Mouse (Mus musculus) hindbrain, embryonic 11.5 days (tissue): ENCODE results near the gene Gm20388. TPM values are rescaled to one million over a fixed set of nuclear protein-coding genes. Genes with fewer than 3 reads are reported as not detected.
A peak's percentile ranks its signal among the peaks of the same experiment; 100 is the strongest.

Experiments used
- ATAC-seq: fragments of 200-750 bp; cut with Nextera tagmentation; 2 replicates; pipeline ENCODE4 v1.8.0; 2017; ENCODE audit warnings: mild to moderate bottlenecking, moderate TSS enrichment, moderate library complexity; ENCODE audit not compliant: low FRiP score
- DNase-seq: peaks from one replicate; pipeline ENCODE4 v3.0.0-alpha.2; 2015; ENCODE audit warnings: low spot score
- H3K27ac ChIP-seq: fragments of 300-500 bp; sonication (generic); 2 replicates; pipeline ENCODE4 v1.5.1; 2014; ENCODE audit warnings: mild to moderate bottlenecking, low read depth, low read length
- H3K27me3 ChIP-seq: fragments of 300-500 bp; sonication (generic); 2 replicates; pipeline ENCODE4 v1.6.1; 2014; ENCODE audit warnings: mild to moderate bottlenecking, low read length, moderate library complexity, mixed read lengths; ENCODE audit not compliant: control insufficient read depth, insufficient read depth
- H3K36me3 ChIP-seq: fragments of 300-500 bp; sonication (generic); 2 replicates; pipeline ENCODE4 v1.6.1; 2014; ENCODE audit warnings: mild to moderate bottlenecking, low read length, moderate library complexity, mixed read lengths; ENCODE audit not compliant: control insufficient read depth, insufficient read depth
- H3K4me1 ChIP-seq: fragments of 300-500 bp; sonication (generic); replicated peaks from 2 replicates; pipeline ENCODE4 v1.6.1; 2014; ENCODE audit warnings: low read length, mixed read lengths; ENCODE audit not compliant: control insufficient read depth, insufficient read depth
- H3K4me2 ChIP-seq: fragments of 300-500 bp; sonication (generic); replicated peaks from 2 replicates; pipeline ENCODE4 v1.6.1; 2014; ENCODE audit warnings: mild to moderate bottlenecking, low read depth, low read length
- H3K4me3 ChIP-seq: fragments of 300-500 bp; sonication (generic); 2 replicates; pipeline ENCODE4 v1.5.1; 2014; ENCODE audit warnings: low read depth, low read length
- H3K9ac ChIP-seq: fragments of 300-500 bp; sonication (generic); 2 replicates; pipeline ENCODE4 v1.6.1; 2014; ENCODE audit warnings: low read depth, low read length
- H3K9me3 ChIP-seq: fragments of 300-500 bp; sonication (generic); 2 replicates; pipeline ENCODE4 v1.6.1; 2016; ENCODE audit warnings: low read length; ENCODE audit not compliant: control insufficient read depth
- WGBS: fragments of 180-500 bp; shearing (Covaris S2); extraction: QIAGEN DNeasy Blood & Tissue Kit; methylation state at CpG from one replicate; pipeline ENCODE4 v1.1.7; 2014; 5-methylcytosine and 5-hydroxymethylcytosine counted together
- polyA plus RNA-seq: library from polyadenylated mRNA; unstranded; fragments of >200 nt; fragmentation: Nextera tagmentation; extraction: Ambion mirVana; gene quantifications from 2 replicates; pipeline ENCODE4 v1.2.1, GENCODE M21; 2014

Gene Gm20388
- polyA plus RNA-seq, 1 experiment from 2014 or later: 11.8 TPM

GRCm38 (mm10) chr8:123820780-123821179, 3910.1 kb downstream of the Gm20388 start:
- WGBS: 96% methylated on average over 6 of the region's 6 CpGs
- H3K27ac ChIP-seq: no peak overlapping the region
- DNase-seq (no peak), ATAC-seq (no peak)
- H3K27me3 ChIP-seq: no peaks in the 10 kb centered on the region
- H3K4me2 ChIP-seq: no peak overlapping the region
- no peaks in the 10 kb centered on the region for H3K36me3 ChIP-seq
- no peaks in the 10 kb centered on the region for H3K9me3 ChIP-seq
- H3K4me3 ChIP-seq: no peak overlapping the region
- no peaks in the 10 kb centered on the region; the same call in 1 of the 2 replicates for H3K4me1 ChIP-seq
- no peak overlapping the region for H3K9ac ChIP-seq

- no peaks in the 10 kb centered on the region for H3K36me3 ChIP-seq
- no peak overlapping the region for H3K27ac ChIP-seq
- H3K4me2 ChIP-seq: no peak overlapping the region
- H3K9me3 ChIP-seq: no peaks in the 10 kb centered on the region
- ATAC-seq (no peak), DNase-seq (no peak)
- WGBS: 96% methylated on average over 10 of the region's 10 CpGs
- H3K9ac ChIP-seq: no peak overlapping the region
- no peaks in the 10 kb centered on the region; the same call in 1 of the 2 replicates for H3K4me1 ChIP-seq
- H3K27me3 ChIP-seq: no peaks in the 10 kb centered on the region
- H3K4me3 ChIP-seq: no peak overlapping the region
Observed at GRCm38 (mm10) chr8:123823111-123823510, 3912.5 kb downstream of the Gm20388 start.

- DNase-seq (no peak), ATAC-seq (no peak)
- 95% methylated on average over 18 of the region's 18 CpGs for WGBS
- no peak overlapping the region for H3K4me3 ChIP-seq
- no peaks in the 10 kb centered on the region for H3K27me3 ChIP-seq
- H3K36me3 ChIP-seq: no peaks in the 10 kb centered on the region
- no peak overlapping the region for H3K4me2 ChIP-seq
- H3K4me1 ChIP-seq: no peaks in the 10 kb centered on the region; the same call in 1 of the 2 replicates
- no peak overlapping the region for H3K27ac ChIP-seq
- no peak overlapping the region for H3K9ac ChIP-seq
- no peaks in the 10 kb centered on the region for H3K9me3 ChIP-seq
Observed at GRCm38 (mm10) chr8:123823532-123824123, 3913.0 kb downstream of the Gm20388 start.

- peak; percentile 51 for DNase-seq
- ATAC-seq: no peak
Observed at GRCm38 (mm10) chr8:123826001-123826400, 3915.4 kb downstream of the Gm20388 start.

GRCm38 (mm10) chr8:123826758-123827157, 3916.1 kb downstream of the Gm20388 start:
- Histone ChIP-seq H3K4me2 (no peak overlapping the region), H3K36me3 (0 out of 2 replicates have a peak, but pooled peaks cover 2% of the 10 kb centered on the region), H3K27me3 (no peaks in the 10 kb centered on the region), H3K4me1 (no peaks in the 10 kb centered on the region; the same call in 1 of the 2 replicates), H3K4me3 (no peak overlapping the region), H3K9me3 (no peaks in the 10 kb centered on the region), H3K9ac (no peak overlapping the region), H3K27ac (no peak overlapping the region)
- 93% methylated on average over 7 of the region's 7 CpGs for WGBS
- ATAC-seq: no peak
- DNase-seq: no peak

More at GRCm38 (mm10) chr8:123826001-123826400, 3915.4 kb downstream of the Gm20388 start:
- Histone ChIP-seq H3K27ac (no peak overlapping the region), H3K4me1 (no peaks in the 10 kb centered on the region; the same call in 1 of the 2 replicates), H3K4me3 (no peak overlapping the region), H3K27me3 (no peaks in the 10 kb centered on the region), H3K9ac (no peak overlapping the region), H3K36me3 (no peaks in the 10 kb centered on the region), H3K9me3 (no peaks in the 10 kb centered on the region), H3K4me2 (no peak overlapping the region)
- WGBS: 61% methylated on average over 9 of the region's 9 CpGs

- no peak overlapping the region for H3K4me2 ChIP-seq
- no peak overlapping the region for H3K9ac ChIP-seq
- DNase-seq (no peak), ATAC-seq (no peak)
- H3K9me3 ChIP-seq: no peaks in the 10 kb centered on the region
- H3K36me3 ChIP-seq: 0 out of 2 replicates have a peak, but pooled peaks cover 2% of the 10 kb centered on the region
- no peaks in the 10 kb centered on the region; the same call in 1 of the 2 replicates for H3K4me1 ChIP-seq
- H3K4me3 ChIP-seq: no peak overlapping the region
- WGBS: 91% methylated on average over 13 of the region's 13 CpGs
- no peaks in the 10 kb centered on the region for H3K27me3 ChIP-seq
- H3K27ac ChIP-seq: no peak overlapping the region
Observed at GRCm38 (mm10) chr8:123827523-123827922, 3916.9 kb downstream of the Gm20388 start.

GRCm38 (mm10) chr8:123832757-123833156, 3922.1 kb downstream of the Gm20388 start:
- no peaks in the 10 kb centered on the region for H3K27me3 ChIP-seq
- no peak for ATAC-seq
- peak; percentile 23 for DNase-seq
- no peak overlapping the region for H3K9ac ChIP-seq
- WGBS: 95% methylated on average over 4 of the region's 4 CpGs
- no peak overlapping the region for H3K4me3 ChIP-seq
- H3K4me1 ChIP-seq: no peaks in the 10 kb centered on the region
- H3K9me3 ChIP-seq: no peaks in the 10 kb centered on the region
- no peak overlapping the region for H3K27ac ChIP-seq
- H3K4me2 ChIP-seq: no peak overlapping the region
- H3K36me3 ChIP-seq: peaks cover 8% of the 10 kb centered on the region; the same call in 1 of the 2 replicates

GRCm38 (mm10) chr8:123835451-123835850, 3924.8 kb downstream of the Gm20388 start:
- no peak for ATAC-seq
- Histone ChIP-seq H3K27ac (no peak overlapping the region), H3K36me3 (peaks cover 8% of the 10 kb centered on the region; the same call in 1 of the 2 replicates)

GRCm38 (mm10) chr8:123836354-123836753, 3925.7 kb downstream of the Gm20388 start:
- Histone ChIP-seq H3K27ac (no peak overlapping the region), H3K27me3 (no peaks in the 10 kb centered on the region), H3K4me3 (no peak overlapping the region), H3K9ac (no peak overlapping the region), H3K4me2 (no peak overlapping the region), H3K36me3 (peaks cover 8% of the 10 kb centered on the region; the same call in 1 of the 2 replicates), H3K9me3 (no peaks in the 10 kb centered on the region), H3K4me1 (no peaks in the 10 kb centered on the region)
- DNase-seq (no peak), ATAC-seq (no peak)
- WGBS: 89% methylated on average over 6 of the region's 6 CpGs

More at GRCm38 (mm10) chr8:123835451-123835850, 3924.8 kb downstream of the Gm20388 start:
- H3K27me3 ChIP-seq: no peaks in the 10 kb centered on the region
- no peak overlapping the region for H3K9ac ChIP-seq
- no peak overlapping the region for H3K4me3 ChIP-seq
- WGBS: 60% methylated on average over 9 of the region's 9 CpGs
- H3K4me2 ChIP-seq: no peak overlapping the region
- no peaks in the 10 kb centered on the region for H3K9me3 ChIP-seq
- DNase-seq: peak; percentile 77
- no peaks in the 10 kb centered on the region for H3K4me1 ChIP-seq
